28 mouse cellular contexts compared by ENCODE assay signal in genomic region chr7:98380224-98380925, GRCm38 (mm10). TPM values are rescaled to one million over a fixed set of nuclear protein-coding genes. Genes with fewer than 3 reads are reported as not detected.
DNase-seq lines count a peak whose midpoint lies in the region; ATAC-seq lines count a peak whose summit lies in the region.
"Had no signal": no experiment of that assay in that cellular context is flagged by ENCODE, and none has a peak within 500 bp of the region (broad histone marks: within the 10 kb centered on the region; RNA-seq: fewer than 3 reads in every experiment).

No protein-coding gene starts in this region.

- no peaks in the 10 kb centered on the region; the same call in 1 of the 2 replicates for H3K4me1 ChIP-seq in hindbrain, embryonic 15.5 days (replicated peaks)
- H3K4me1 ChIP-seq in hindbrain, embryonic 11.5 days (replicated peaks; ENCODE audit: control insufficient read depth, insufficient read depth, low read length), result no peaks in the 10 kb centered on the region
- peaks cover 8% of the 10 kb centered on the region for H3K4me1 ChIP-seq in midbrain, embryonic 13.5 days (replicated peaks)
- 0 out of 2 replicates have a peak, but pooled peaks cover 4% of the 10 kb centered on the region for H3K4me1 ChIP-seq in midbrain, embryonic 14.5 days (ENCODE audit: control insufficient read depth, insufficient read depth, low read length)
- H3K4me1 ChIP-seq: neural tube, embryonic 15.5 days had no signal

- H3K9me3 ChIP-seq in hindbrain, embryonic 15.5 days, result no peaks in the 10 kb centered on the region
- no peaks in the 10 kb centered on the region for H3K9me3 ChIP-seq in hindbrain, embryonic 11.5 days (ENCODE audit: control insufficient read depth, low read length)
- H3K9me3 ChIP-seq in midbrain, embryonic 13.5 days, result no peaks in the 10 kb centered on the region
- no peaks in the 10 kb centered on the region for H3K9me3 ChIP-seq in midbrain, embryonic 14.5 days (ENCODE audit: control insufficient read depth, low read length)
- H3K9me3 ChIP-seq: heart, embryonic 10.5 days; kidney, embryonic 15.5 days; neural tube, embryonic 15.5 days had no signal

- H3K4me2 ChIP-seq in hindbrain, embryonic 15.5 days, result no peak overlapping the region
- no peak overlapping the region for H3K4me2 ChIP-seq in hindbrain, embryonic 11.5 days (replicated peaks; ENCODE audit: low read depth, low read length)
- H3K4me2 ChIP-seq in midbrain, embryonic 13.5 days (replicated peaks), result no peak overlapping the region
- H3K4me2 ChIP-seq in midbrain, embryonic 14.5 days (ENCODE audit: low read length), result no peak overlapping the region
- H3K4me2 ChIP-seq: kidney, embryonic 15.5 days; lung, embryonic 14.5 days; neural tube, embryonic 15.5 days had no signal

- peak; percentile 47; the same call in 1 of the 2 replicates for ATAC-seq in hindbrain, embryonic 15.5 days (ENCODE audit: low FRiP score, low read depth)
- no peak for ATAC-seq in hindbrain, embryonic 11.5 days (ENCODE audit: low FRiP score)
- ATAC-seq in midbrain, embryonic 13.5 days, result peak; percentile 50; the same call in 1 of the 2 replicates
- no peak for ATAC-seq in midbrain, embryonic 14.5 days (ENCODE audit: low FRiP score, low TSS enrichment)

- peak; percentile 66 to 83 for DNase-seq in cerebellum, postnatal 14 days
- no peak for DNase-seq in cerebellum, adult 11-12 months
- DNase-seq in hindbrain, embryonic 11.5 days (ENCODE audit: low spot score), result no peak
- DNase-seq in midbrain, embryonic 14.5 days, result no peak
- DNase-seq in heart, postnatal 4 days, result no peak
- no peak for DNase-seq in lung, adult 18-20 months
- DNase-seq: adrenal gland, postnatal 10 days; cerebellum, adult 9-10 months; kidney, adult 11 months; kidney, postnatal 36 days; lung, embryonic 14.5 days; lung, postnatal 36 days; spleen, adult 18-20 months had no signal

- H3K9ac ChIP-seq in hindbrain, embryonic 15.5 days, result no peak overlapping the region
- H3K9ac ChIP-seq in hindbrain, embryonic 11.5 days (ENCODE audit: low read depth, low read length), result no peak overlapping the region
- no peak overlapping the region for H3K9ac ChIP-seq in midbrain, embryonic 13.5 days (replicated peaks)
- no peak overlapping the region for H3K9ac ChIP-seq in midbrain, embryonic 14.5 days (replicated peaks; ENCODE audit: low read length)
- H3K9ac ChIP-seq: kidney, embryonic 15.5 days; lung, embryonic 14.5 days; neural tube, embryonic 15.5 days had no signal

- H3K36me3 ChIP-seq in hindbrain, embryonic 15.5 days, result no peaks in the 10 kb centered on the region
- H3K36me3 ChIP-seq in hindbrain, embryonic 11.5 days (ENCODE audit: control insufficient read depth, insufficient read depth, low read length), result no peaks in the 10 kb centered on the region
- no peaks in the 10 kb centered on the region for H3K36me3 ChIP-seq in midbrain, embryonic 13.5 days
- H3K36me3 ChIP-seq in midbrain, embryonic 14.5 days (ENCODE audit: control insufficient read depth, insufficient read depth, low read length), result no peaks in the 10 kb centered on the region
- H3K36me3 ChIP-seq: heart, embryonic 10.5 days; kidney, embryonic 15.5 days; neural tube, embryonic 15.5 days had no signal

- WGBS in hindbrain, embryonic 15.5 days, result 58% methylated on average over 6 of the region's 6 CpGs
- whole genome bisulfite sequencing in hindbrain, embryonic 11.5 days, result 73% methylated on average over 6 of the region's 6 CpGs
- WGBS in midbrain, embryonic 13.5 days, result 70% methylated on average over 6 of the region's 6 CpGs
- WGBS in midbrain, embryonic 14.5 days, result 68% methylated on average over 6 of the region's 6 CpGs

- no peak overlapping the region for H3K4me3 ChIP-seq in hindbrain, embryonic 15.5 days
- H3K4me3 ChIP-seq in hindbrain, embryonic 11.5 days (ENCODE audit: low read depth, low read length), result no peak overlapping the region
- no peak overlapping the region for H3K4me3 ChIP-seq in midbrain, embryonic 13.5 days (replicated peaks)
- H3K4me3 ChIP-seq in midbrain, embryonic 14.5 days (replicated peaks; ENCODE audit: low read depth, low read length), result no peak overlapping the region
- H3K4me3 ChIP-seq: heart, embryonic 10.5 days; kidney, embryonic 15.5 days; neural tube, embryonic 15.5 days had no signal

- H3K27ac ChIP-seq in hindbrain, embryonic 15.5 days (replicated peaks), result no peak overlapping the region
- H3K27ac ChIP-seq in hindbrain, embryonic 11.5 days (ENCODE audit: low read depth, low read length), result no peak overlapping the region
- no peak overlapping the region for H3K27ac ChIP-seq in midbrain, embryonic 13.5 days
- H3K27ac ChIP-seq in midbrain, embryonic 14.5 days (replicated peaks; ENCODE audit: low read depth, low read length), result no peak overlapping the region
- H3K27ac ChIP-seq: heart, embryonic 10.5 days; kidney, embryonic 15.5 days; neural tube, embryonic 15.5 days had no signal

- H3K27me3 ChIP-seq in hindbrain, embryonic 15.5 days, result no peaks in the 10 kb centered on the region
- H3K27me3 ChIP-seq in hindbrain, embryonic 11.5 days (ENCODE audit: control insufficient read depth, insufficient read depth, low read length), result no peaks in the 10 kb centered on the region
- H3K27me3 ChIP-seq in midbrain, embryonic 13.5 days, result no peaks in the 10 kb centered on the region
- no peaks in the 10 kb centered on the region for H3K27me3 ChIP-seq in midbrain, embryonic 14.5 days (ENCODE audit: control insufficient read depth, insufficient read depth, low read length)
- H3K27me3 ChIP-seq: kidney, embryonic 15.5 days; neural tube, embryonic 15.5 days had no signal

RNA-seq across cellular contexts. Expression of gene Tsku, which starts 19.2 kb away (rescaled TPM):
- 8.9 and 9.3 TPM in 2 replicates for polyA plus RNA-seq in hindbrain, embryonic 15.5 days (2015; fragmentation: Nextera tagmentation; extraction: Ambion mirVana)
- polyA plus RNA-seq in hindbrain, embryonic 11.5 days (2014; fragmentation: Nextera tagmentation; extraction: Ambion mirVana), result 6.7 and 9.1 TPM in 2 replicates
- polyA plus RNA-seq in midbrain, embryonic 13.5 days (2015; fragmentation: Nextera tagmentation; extraction: Ambion mirVana), result 6.7 and 7.2 TPM in 2 replicates
- polyA plus RNA-seq in midbrain, embryonic 14.5 days (2014; fragmentation: Nextera tagmentation; extraction: Ambion mirVana), result 8.2 and 10.3 TPM in 2 replicates
- total RNA-seq in heart, postnatal 4 days (2021), result 1 to 10 TPM; 8.7 to 9.2 TPM
- total RNA-seq: hematopoietic stem cell, adult 5-6 weeks; megakaryocyte-erythroid progenitor cell, adult 5-6 weeks had no signal

RNA-seq across cellular contexts. Expression of gene Acer3, which starts 59.4 kb away (rescaled TPM):
- polyA plus RNA-seq in hindbrain, embryonic 15.5 days (2015; fragmentation: Nextera tagmentation; extraction: Ambion mirVana), result 26.3 and 28.2 TPM in 2 replicates
- polyA plus RNA-seq in hindbrain, embryonic 11.5 days (2014; fragmentation: Nextera tagmentation; extraction: Ambion mirVana), result 16.9 and 17.5 TPM in 2 replicates
- 13.6 and 14.9 TPM in 2 replicates for polyA plus RNA-seq in midbrain, embryonic 13.5 days (2015; fragmentation: Nextera tagmentation; extraction: Ambion mirVana)
- polyA plus RNA-seq in midbrain, embryonic 14.5 days (2014; fragmentation: Nextera tagmentation; extraction: Ambion mirVana), result 17.9 and 18.9 TPM in 2 replicates
- 10 to 100 TPM; 18.0 to 22.0 TPM for total RNA-seq in heart, postnatal 4 days (2021)

RNA-seq across cellular contexts. Expression of gene Gucy2d, which starts 59.8 kb away (rescaled TPM):
- 0.13 and 0.58 TPM in 2 replicates for polyA plus RNA-seq in hindbrain, embryonic 15.5 days (2015; fragmentation: Nextera tagmentation; extraction: Ambion mirVana)
- not detected in 2 replicates for polyA plus RNA-seq in hindbrain, embryonic 11.5 days (2014; fragmentation: Nextera tagmentation; extraction: Ambion mirVana)
- not detected in 2 replicates for polyA plus RNA-seq in midbrain, embryonic 13.5 days (2015; fragmentation: Nextera tagmentation; extraction: Ambion mirVana)
- polyA plus RNA-seq in midbrain, embryonic 14.5 days (2014; fragmentation: Nextera tagmentation; extraction: Ambion mirVana), result 0.18 TPM in 1 of 2 replicates, not detected in the other
- total RNA-seq in heart, postnatal 4 days (2021), result not detected
- total RNA-seq: hematopoietic stem cell, adult 5-6 weeks; left cerebral cortex, postnatal 25 days; megakaryocyte-erythroid progenitor cell, adult 5-6 weeks had no signal
- polyA plus RNA-seq: cortical plate, adult 2 months; embryonic facial prominence, embryonic 11.5 days; forebrain, embryonic 11.5 days; gonadal fat pad, adult 2 months; heart, embryonic 10.5 days; heart, embryonic 16.5 days; limb, embryonic 14.5 days; lung, embryonic 14.5 days; thymus, postnatal 0 days had no signal

Comparison
In these comparisons a context has a peak if more than half of its experiments do, and no peak if none do; other contexts are left out.
1. DNase-seq: peak in cerebellum, postnatal 14 days (2 of 2); none in cerebellum, adult 11-12 months (single experiment), hindbrain, embryonic 11.5 days (single experiment), midbrain, embryonic 14.5 days (single experiment), heart, postnatal 4 days (single experiment) and lung, adult 18-20 months (0 of 2).
2. ATAC-seq: peak in hindbrain, embryonic 15.5 days (single experiment) and midbrain, embryonic 13.5 days (single experiment); none in hindbrain, embryonic 11.5 days (single experiment) and midbrain, embryonic 14.5 days (single experiment).